Mouse (Mus musculus) brain, embryonic 14.5 days (tissue): ENCODE results near the gene Olfr552. TPM values are rescaled to one million over a fixed set of nuclear protein-coding genes. Genes with fewer than 3 reads are reported as not detected.
"Not testable (repeated sequence)": the region's sequence is repeated elsewhere in the genome, so short reads cannot be mapped to it uniquely, and the experiment has no call there.

Experiments
- DNase-seq: peaks from one replicate; pipeline ENCODE4 v3.0.0-alpha.2; 2011; ENCODE audit warnings: low read depth
- CTCF ChIP-seq: fragments of 200-500 bp; IDR thresholded peaks from 2 replicates; pipeline ENCODE4 v1.5.1; 2012; ENCODE audit warnings: inconsistent platforms, mild to moderate bottlenecking, moderate library complexity, borderline replicate concordance; ENCODE audit not compliant: insufficient read depth, insufficient read length; ENCODE audit errors: extremely low read depth
- POLR2A ChIP-seq: fragments of 200-500 bp; IDR thresholded peaks from 2 replicates; pipeline ENCODE4 v1.6.1; 2012; ENCODE audit warnings: mild to moderate bottlenecking, inconsistent platforms, borderline replicate concordance; ENCODE audit not compliant: poor library complexity, insufficient read depth, insufficient read length, severe bottlenecking; ENCODE audit errors: extremely low read depth
- polyA plus RNA-seq: library from polyadenylated mRNA; depleted of rRNA; stranded (reverse); fragments of >200 nt; gene quantifications from 2 replicates; pipeline ENCODE4 v1.2.3, GENCODE M21; 2012; rRNA removed

Gene Olfr552
- polyA plus RNA-seq: not detected in 2 replicates

DNA sequence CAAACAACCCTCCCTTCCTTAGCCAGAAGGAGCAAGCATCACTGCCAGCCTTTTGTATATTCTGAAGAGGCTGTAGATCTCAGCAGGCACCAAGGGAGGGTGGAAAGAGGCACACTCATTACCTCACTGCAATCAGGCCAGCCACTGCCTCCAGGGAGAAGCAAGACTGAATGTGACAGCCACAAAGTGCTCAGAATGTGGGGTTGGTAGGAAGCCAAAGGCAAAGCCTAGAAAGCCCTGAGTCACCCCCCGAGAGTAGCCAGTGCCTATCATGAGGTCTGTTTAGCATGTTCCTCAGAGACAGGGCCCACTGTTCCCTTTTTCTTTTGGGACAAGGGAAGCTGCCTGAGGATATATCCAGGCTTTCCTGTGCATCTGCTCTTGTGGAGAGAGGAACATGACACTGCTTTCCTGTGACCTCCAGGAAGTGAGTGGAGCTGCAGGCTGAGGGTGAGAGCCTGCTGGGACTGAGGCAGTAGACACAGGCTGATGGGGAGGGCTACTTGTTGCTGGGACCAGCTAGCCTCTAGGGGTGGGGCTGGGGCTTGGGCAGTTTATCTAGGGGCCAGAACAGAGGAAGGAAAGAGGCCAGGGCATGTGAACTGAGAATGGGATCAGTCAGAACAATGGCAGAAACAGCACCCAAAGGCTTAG is at the start of gene Olfr552:
Olfr552 (plus strand) TSS at position 393 of the 654 bp plus-strand sequence.
- no peak for TF ChIP-seq CTCF
- TF ChIP-seq POLR2A: no peak
- no peak for DNase-seq

DNA sequence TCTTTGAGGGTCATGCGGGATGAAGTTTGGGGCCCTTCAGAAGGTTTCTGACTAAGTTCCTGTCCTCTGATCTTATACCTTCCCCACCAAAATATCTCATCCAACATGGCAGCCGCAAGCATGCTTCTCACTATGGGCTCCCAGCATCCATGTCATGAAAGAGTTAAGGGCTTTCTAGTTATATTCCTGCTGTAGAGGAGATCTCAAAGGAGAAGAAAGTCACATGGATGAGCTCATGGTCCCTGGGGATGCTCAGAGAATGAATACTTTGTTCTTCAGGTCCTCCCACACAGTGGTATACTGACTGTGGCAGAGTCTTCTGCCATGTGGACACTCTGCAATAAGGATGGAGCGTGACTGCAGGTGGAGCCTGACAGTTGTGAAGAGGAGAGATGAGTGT is 48.0 kb upstream of the Olfr552 start, which contains the start of gene Olfr549:
Olfr549 (plus strand) TSS at position 301 of the 400 bp plus-strand sequence.
- TF ChIP-seq CTCF: no peak

DNA sequence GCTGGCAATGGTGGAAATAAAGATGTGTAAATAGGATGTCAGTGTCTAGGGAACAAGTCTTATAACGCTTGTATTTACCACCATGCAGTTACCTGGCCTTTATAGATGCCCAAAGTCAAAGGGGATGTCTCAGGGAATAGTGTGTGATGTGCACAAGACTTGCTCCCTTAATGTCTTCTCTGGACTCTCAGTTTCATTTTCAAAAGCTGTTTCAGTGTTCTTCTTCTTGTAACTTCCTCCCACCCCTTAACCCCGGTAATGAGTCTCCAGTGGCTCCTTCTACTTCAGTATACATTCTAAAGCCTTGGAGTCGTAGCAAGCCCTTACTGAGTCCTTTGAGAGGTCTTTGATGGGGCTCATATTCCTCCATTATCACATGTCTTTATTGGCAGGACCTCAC is 44.3 kb upstream of the Olfr552 start:
- TF ChIP-seq CTCF (no peak), POLR2A (no peak)
- no peak for DNase-seq

More for the DNA sequence above, 48.0 kb upstream of the Olfr552 start, which contains the start of gene Olfr549:
- DNase-seq: no peak

DNA sequence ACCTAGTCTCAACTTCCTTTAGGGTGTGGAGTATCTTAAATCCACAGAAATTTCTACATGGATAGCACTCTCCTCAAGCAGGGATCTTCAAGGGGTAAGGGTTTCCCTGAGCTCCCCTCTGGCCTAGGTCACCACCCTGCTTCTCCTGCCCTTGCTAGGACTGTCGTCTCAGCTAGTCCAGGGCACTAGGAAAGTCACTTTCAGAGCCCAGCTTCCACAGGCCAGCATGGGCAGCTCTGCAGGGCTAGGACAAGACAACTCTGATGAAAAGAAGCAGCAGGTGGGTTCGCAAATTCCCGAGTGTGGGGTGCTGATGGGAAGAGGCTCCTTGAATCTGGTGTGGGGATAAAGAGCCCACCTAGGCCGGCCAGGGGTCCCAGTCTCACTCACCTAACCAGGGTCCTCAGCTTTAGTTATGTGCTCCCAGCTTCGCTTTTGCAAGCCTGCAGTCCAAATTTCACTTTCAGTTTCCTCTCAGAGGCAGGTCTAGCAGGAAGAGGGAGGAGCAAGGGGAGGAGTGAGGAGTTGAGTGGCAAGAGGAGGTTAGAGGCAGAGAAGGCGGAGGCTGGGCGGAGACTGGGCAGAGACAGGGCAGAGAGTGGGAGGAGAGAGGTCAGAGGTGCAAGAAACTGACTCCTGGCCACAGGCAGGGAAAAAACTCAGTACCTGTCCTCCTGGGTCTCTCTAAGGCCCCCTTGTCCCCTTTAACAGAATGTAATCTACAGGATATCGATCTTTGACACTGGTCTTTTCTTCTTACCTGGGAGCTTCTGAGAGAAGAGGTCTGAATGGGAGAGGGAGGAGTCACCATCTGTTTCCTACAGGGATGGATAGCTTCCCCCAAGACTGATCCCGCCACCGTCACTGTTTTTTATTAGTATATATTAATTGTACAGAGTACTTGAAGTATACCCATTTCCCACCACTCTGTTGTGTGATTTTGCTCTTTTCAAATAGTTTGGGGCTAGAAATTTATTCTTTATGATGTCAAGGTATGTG is 32.3 kb upstream of the Olfr552 start, which contains the start of gene Trim21:
Trim21 (minus strand) TSS at position 488 of the 999 bp plus-strand sequence.
- no peak for TF ChIP-seq CTCF
- TF ChIP-seq POLR2A: no peak
- DNase-seq: peak; percentile 60

DNA sequence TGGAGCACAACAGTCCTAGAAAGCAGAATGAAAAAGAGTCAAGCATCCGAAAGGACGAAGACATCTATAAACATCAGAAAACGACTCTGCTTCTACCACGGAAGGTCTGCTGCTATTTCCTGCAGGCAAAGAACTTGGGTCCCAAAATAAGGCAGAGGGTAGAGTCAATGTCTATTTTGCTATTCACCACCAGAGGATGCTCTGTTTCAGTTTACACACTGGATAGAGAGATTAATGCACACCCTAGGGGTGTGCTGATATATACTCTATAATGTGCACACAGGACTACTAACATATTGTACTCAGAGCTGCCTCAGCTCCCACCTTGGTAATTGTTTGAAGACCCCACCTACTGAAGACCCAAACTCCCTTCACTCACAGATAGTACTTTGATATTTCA is 31.4 kb upstream of the Olfr552 start:
- DNase-seq: no peak
- TF ChIP-seq POLR2A: no peak
- TF ChIP-seq CTCF: no peak

DNA sequence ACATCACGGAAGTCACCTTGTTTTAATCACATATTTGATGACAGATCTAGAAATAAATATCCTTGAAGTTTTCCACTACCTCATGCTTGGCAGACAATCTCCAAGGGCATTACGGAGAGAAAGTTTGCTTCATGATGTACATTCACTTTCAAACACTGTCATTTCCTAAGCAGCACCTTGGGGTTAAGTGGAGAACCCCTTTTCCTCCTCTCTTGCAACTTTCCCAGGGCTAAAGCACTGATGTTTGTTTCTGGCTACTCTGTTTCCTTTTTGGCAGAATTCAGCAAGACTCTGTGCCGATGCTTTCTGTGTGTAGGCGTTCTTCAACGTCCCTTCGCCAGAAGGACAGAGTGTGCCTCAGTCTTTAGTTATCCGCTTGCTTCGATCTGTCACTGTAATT is 26.4 kb upstream of the Olfr552 start, which contains the start of gene Olfr550:
Olfr550 (plus strand) TSS at position 301 of the 400 bp plus-strand sequence.
- TF ChIP-seq CTCF (no peak), POLR2A (no peak)
- no peak for DNase-seq

DNA sequence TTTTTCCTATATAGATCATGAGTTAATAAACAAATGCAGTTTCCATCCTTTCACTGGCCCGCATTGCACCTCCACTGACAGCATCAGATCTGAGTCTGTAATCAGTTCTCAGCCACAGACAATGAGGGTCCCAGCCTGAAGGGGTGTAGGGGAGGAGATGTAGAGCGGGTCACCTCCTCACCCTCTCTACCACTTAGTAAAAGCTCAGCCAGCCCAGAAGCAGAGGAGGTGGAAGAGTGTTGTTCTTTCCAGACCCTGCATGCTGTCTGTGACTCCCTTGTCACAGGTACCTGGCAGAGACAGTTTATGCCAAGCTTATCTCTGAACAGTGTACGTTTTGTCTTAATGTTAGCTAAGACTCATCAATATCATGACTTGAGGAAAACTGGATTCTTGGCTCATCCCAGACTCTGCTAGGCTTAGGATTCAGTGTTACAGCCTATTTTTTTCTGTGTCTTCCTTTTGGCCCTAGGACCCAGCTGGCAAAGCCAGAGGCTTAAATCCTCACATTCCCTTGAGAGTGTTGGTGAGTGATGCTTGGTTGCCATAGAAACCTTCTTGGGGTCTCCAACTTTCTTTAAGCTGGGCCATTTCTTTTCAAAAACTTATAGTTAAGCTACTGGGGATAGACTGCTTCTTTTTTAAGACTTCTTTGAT is 24.3 kb upstream of the Olfr552 start:
- no peak for TF ChIP-seq CTCF
- peak; percentile 59 for DNase-seq

DNA sequence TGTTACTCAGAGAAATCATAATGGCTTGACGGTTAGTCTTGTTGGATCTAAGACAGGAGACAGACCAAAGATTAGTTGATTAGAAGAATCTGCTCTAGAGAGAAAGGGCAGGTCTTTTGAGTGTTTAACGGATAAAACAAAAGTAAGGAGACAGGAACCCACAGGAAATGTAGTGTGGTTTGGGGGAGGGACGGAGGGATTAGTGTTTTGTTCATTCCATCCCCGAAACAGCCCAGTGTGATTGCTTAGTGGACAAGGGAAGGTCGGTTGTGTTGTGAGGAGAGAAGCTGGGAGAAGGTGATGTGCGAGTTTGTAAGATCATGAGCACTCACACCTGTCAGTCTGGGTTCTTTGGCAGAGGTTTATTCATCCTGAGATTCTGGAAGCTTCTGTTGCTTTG is 21.6 kb upstream of the Olfr552 start:
- DNase-seq: no peak
- no peak for TF ChIP-seq POLR2A
- no peak for TF ChIP-seq CTCF

DNA sequence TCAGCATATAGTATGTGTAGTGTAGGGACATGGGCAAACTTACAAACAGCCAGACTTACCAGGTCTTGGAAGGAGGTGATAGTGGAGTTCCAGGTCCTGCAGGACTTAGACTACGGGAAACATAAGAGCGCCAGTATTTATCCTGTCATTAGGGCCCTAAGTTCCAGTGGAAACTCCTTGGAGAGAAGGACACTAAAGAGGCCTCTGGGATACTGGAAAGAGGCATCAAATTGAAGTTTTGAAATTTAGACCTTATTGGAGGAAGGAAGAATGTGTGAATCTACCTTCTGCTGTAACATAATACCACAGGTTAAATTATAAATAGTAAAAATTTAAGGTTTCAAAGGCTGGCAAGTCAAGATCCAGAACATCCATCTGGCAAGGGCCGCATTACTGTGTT is 5.8 kb upstream of the Olfr552 start, which contains the start of gene Olfr551:
Olfr551 (minus strand) TSS at position 101 of the 400 bp plus-strand sequence.
- TF ChIP-seq CTCF (no peak), POLR2A (no peak)
- no peak for DNase-seq

DNA sequence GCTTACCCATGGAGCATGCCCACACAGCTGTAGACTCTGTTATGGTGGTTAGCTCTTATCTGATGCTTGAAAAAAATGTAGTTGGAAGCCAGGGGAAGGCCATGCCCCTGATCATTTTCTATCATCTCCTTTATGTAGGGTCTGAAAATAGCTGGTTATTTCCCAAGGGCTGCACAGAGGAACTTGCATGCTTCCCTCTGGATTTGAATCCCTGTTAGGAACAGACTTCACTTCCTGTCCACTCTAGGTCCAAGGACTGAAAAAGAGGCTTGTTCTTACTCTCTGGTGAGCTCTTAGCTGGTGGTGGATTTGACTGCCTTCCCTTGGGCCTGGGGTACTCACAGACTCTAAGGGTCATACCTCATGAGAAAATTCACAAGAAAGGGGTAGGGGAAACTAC is 20.5 kb downstream of the Olfr552 start, which contains the start of gene Olfr553:
Olfr553 (minus strand) TSS at position 101 of the 400 bp plus-strand sequence.
- no peak for TF ChIP-seq POLR2A
- no peak for TF ChIP-seq CTCF
- DNase-seq: no peak

DNA sequence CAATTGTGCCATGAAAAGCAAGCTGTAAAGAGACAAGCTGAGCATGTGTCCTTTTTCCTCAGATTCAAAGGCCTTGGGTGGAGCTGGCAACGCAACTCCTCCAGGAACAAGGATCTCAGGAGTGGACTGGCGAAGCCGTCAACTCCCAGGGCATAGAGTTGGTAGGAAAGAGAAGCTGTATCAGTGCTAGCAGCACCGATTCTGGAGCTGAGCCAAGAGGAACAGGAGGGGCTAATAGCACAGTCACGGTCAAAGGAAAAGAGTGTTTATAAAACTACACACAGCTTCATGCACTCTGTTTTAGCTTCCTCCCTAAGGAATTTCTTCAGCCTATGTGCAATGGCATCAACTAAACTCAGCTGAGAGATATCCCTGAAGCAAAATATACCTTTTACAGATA is 22.0 kb downstream of the Olfr552 start:
- TF ChIP-seq CTCF (no peak), POLR2A (no peak)
- DNase-seq: peak; percentile 25

DNA sequence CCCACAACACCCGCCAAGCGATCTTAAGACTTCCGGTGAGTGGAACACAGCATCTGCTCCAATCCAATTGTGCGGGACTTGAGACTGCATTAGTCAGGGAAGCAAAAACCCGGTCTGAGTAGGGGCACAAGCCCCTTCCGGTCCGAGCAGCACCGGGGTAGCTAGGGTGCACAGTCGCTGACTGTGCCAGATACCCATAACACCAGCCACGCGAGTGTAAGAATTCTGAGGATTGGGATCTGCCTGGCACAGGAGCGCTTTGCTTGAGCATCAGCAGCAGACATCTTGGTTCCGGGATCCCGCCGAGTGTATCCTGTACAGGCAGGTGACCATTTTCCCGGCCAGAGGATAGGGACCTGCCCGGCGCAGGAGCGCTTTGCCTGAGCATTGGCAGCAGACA is 22.8 kb downstream of the Olfr552 start:
- not testable (repeated sequence) for DNase-seq
